Mouse (Mus musculus) thymus, postnatal 10 days (tissue): ENCODE data around the gene Rtn4.

Source experiments
- DNase-seq, 2 experiments: peaks; one replicate each; pipeline ENCODE4 v3.0.0; 2021; ENCODE audit warnings: low spot score in 2 of 2

Gene Rtn4

DNA sequence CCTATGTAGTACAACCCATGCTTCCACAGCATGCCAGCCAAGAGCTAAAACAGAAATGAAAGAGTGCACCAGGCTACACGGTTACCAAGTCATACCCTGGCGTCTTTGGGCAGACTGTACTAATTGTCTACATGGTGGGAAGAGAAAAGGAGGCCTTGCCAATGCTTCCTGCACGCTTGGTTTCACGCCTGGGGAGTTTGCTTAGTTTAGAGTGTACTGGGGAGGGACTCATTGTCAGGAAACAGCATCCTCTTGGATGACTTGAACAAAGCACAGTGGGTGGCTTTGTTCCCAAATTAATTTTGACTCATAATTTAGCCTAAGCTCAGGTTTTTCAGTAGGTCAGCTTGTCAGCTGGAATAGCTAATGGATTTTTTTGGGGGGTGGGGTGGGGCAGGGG is 72.3 kb downstream of the Rtn4 start:
- no peak for DNase-seq

DNA sequence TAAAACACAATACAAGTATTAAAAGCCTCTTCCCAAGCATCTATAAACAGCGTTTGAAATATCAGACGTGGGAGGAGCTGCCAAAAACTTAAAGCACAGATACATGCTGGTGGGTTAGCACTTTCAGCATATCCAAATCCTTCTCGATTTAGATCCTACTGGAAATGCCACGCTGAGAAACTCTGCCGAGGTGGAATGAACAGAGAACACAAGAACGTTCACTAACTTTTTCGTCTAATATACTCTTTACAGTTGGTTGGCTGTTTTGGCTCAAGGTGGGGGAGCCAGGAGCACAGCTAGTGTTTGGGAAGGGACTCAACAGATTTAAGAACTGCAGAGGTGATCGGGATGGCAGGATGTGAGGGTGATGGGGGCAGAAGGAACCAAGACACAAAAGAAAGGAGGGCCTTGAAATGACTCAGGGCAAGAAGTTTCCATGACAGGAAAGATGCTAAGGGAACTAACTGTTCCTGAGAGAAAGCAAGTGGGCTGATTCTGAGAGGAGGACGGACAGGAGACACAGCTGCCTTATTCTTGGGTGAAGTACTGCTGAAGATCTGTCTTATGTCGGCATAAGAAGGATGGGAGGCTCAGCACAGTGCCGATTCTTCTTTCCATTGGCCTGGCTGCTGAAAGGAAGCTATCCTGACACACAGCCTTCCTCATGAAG is 73.7 kb downstream of the Rtn4 start:
- no peak for DNase-seq

DNA sequence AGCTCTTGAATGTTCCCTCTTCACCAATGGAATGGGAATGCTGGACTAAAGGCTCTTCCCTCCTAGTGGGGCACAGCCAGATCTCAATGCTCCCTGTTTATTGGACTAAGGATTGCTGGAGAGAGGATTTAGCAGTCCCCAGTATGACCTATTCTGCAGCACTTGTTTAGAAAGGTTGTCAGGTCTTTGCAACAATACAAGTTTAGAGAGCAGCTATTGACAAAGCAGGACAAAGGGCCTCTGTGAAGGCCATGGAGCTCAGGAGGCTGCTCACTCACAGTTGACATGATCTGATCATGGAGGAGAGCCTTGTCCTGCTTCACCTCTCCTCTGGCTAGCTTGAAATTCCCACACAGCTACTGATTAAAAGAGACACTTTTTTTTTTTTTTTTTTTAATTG is 75.8 kb downstream of the Rtn4 start:
- no peak for DNase-seq

DNA sequence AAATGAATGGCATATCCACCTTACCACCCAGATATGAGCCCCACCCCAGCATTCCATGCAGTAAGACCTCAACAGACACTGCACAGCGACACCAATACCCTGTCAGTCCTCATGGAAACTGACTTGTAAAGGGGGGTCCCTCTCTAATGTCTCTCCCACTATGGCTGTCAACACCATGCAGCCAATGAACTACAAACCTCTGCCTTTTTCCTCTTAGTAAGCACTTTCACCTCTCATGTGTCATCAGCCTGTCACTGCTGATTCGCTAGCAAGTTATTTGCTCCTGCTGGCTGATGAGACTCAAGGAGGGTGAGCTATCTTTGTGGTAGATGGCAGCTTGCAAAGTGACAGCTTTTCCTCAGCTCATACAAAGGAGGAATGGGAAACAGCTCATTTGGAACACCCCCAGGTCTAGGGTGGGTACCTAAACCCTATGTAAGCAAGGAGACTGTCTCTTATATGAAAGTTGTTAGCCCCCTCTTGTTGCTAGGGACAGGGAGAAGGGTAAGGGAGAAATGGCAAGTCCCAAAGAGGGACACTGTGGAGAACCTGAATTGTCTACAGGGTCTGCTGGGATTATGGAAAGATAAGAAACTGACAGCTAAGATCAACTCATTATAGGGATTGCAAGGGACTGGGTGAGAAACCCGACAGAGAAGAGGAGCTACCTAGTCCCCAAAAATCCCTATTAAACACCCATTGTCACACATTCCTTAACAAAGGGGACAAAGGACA is 78.1 kb downstream of the Rtn4 start:
- no peak for DNase-seq

DNA sequence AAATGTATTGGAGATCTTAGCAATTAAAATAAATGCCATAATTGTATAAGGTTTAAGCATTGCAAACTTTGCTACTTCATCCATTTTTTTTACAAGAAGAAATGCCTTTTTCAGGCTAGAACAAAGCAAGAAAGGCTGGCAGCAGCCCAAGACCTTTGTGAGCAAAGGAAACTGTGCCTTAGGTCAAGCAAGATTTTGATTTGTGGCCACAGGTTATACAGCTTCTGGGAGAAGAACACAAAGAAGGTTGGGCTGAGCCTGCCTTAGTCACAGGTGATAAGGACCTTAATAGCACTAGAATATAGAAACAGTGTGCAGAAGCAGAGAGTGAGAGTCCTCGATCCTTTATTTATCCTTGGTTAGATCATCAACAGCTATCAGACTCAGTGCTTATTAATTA is 79.5 kb downstream of the Rtn4 start:
- no peak for DNase-seq

DNA sequence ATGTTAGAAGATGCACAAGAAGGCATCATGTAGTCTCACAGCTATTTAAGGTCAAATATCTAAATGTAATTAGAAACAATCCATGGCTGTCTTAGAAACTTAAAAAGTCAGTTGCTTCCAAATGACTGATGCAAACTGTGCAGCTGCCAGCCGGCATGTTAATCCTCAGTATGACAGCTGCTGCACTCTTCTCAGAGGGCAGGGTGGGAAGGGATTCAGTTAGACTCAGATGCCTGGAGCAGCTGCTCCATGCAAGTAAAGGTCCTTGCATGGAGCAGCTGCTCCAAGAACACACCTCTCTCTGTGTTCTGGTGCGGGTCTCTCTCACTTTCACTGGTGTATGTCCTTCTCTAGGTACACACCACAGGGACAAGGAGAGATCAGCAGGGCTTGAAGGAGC is 81.5 kb downstream of the Rtn4 start:
- DNase-seq: no peak

DNA sequence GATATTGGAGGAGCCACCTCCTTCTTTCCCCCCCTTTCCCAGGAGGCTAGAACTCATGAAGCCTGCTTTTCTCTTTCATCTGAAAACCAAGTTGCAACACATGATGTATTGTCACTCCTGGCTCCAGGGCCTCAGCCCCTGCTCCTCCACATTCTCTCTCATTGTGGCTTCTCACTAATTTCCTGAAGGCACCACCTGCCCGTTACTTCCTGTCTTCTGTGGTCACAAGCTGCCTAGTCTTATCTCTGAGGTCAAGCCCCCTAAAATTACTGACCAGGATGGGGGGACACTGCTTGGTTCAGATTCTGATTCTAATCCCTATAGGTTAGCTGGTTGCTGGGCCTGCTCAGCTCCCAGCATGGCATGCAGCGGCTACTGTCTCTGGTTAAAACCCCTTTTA is 82.0 kb downstream of the Rtn4 start:
- DNase-seq: no peak

DNA sequence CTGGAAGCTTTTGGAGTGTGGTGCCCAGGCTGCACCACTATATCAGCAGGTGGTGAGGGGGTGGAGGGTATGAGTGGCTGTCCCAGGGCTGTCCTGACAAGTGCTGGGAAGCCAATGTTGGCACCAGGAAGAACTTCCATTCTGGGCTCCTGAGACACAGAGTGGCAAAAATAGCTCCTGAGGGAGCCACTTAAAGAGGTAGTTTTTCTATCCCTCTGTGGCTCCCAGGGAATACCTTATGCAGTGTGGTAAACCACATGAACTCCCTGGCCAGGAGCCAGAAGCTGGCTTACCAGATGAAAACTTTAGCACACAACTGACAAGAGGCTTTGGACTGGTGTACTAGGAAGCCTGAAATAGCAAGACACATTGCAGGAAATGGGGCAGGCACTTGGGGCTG is 85.2 kb downstream of the Rtn4 start:
- DNase-seq: no peak

DNA sequence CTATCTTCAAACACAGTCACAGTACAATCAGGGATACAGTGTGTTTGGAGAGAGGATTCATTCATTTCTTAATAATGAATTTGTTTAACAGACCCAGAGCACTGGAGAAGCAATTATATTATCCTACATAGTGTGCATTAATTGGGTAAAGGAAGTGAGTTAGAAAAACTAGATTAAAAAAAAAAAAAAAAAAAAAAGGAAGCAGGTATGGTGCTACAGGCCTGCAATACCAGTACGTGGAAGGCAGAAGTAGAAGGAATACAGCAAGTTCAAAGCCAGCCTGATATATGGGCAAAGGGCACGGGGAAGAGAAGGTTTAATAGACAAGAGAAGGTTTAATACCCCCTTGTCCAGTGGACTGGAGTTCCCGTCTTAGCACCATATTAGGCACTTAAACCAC is 86.2 kb downstream of the Rtn4 start:
- no peak for DNase-seq

DNA sequence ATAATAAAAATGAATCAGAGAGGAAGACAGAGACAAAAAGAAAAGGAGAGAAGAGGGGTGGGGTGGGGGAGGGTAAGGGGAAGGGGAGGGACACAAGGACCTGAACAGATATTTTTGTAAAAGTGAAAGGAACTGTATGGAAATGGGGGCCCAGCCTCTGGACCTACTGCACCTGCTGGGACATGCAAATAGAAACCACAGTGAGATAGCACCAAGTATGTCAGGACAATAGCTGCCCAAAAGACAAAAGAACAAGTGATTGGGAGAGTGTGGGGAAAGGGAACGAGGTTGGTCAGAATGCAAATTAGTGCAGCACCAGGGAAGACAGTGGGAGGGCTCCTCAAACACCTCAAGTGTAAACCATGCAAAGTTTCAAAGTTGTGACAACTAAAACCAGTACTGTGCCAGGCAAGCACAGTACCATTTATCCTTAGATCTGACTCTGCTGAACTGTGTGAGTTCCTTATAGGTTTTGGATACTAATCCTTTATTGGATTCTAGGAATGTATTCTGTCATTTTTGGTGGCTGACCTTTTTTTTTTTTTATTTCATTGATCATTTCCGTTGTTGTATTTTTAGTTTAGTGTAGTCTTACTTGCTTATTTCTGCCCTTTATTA is 86.8 kb downstream of the Rtn4 start:
- DNase-seq: no peak

DNA sequence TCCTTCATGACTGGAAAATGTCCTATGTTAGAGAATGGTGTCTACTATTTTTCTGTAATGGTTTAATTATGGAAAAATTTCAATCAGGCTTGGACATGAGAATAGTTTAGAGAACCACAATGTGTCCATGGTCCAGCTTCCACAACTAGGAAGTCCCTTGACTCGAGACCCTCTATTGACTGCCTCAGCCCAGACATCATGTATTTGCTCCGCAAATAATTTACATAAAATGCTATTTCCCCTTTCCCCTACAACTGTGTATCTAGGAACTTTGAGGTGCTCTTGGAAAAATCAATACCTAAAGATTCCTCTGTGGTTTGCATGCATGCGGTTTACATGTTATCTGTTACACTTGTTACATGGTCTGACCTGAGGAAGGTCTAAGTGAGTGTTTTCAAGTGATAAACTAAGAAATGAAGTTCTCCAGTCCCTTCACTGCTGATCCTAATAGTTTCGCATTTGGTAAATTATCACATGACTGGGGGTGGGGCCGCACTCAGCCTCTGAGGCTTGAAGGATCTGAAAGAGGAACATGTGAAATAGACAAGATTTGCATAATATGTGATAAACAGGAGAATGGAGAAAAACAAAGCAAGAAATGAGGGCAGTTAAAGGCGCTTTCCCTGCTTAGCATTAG is 94.0 kb downstream of the Rtn4 start:
- DNase-seq: no peak

DNA sequence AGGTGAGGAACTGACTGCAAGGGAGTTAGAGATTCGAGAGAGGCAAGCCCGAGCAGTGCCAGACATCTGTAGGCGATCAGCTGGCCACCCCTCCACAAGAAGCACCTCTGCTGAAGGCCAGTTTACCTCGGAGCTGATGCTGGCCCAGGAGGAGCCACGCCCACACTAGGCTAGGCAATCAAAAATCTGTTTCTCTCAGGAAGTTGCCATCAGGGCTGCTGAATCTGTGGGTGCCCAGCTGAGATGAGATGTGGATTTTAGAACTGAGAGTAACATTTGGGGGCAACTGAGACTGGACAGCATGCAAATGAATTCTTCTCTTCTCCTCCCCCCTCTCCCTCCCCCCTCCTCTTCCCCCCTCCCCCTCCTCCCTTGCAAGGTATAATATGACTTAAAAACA is 94.7 kb downstream of the Rtn4 start:
- DNase-seq: no peak

DNA sequence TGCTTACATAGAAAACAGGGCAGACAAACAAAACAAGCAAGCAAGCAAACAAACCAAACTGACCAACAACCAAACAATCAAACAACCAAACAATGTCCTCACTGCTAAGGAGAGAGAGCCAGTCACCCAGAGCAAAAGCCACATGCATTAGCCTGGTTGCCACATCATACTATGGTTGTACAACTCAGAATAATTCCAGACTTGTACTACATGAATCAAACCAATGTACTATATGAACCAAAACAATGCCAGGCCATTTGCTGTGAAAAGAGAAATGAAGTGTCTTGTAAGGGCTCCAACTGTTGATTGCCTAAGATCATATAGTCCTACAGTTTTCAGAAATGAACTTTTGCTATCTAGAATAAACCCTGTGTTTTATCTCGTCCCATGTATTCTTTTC is 95.8 kb downstream of the Rtn4 start:
- no peak for DNase-seq

DNA sequence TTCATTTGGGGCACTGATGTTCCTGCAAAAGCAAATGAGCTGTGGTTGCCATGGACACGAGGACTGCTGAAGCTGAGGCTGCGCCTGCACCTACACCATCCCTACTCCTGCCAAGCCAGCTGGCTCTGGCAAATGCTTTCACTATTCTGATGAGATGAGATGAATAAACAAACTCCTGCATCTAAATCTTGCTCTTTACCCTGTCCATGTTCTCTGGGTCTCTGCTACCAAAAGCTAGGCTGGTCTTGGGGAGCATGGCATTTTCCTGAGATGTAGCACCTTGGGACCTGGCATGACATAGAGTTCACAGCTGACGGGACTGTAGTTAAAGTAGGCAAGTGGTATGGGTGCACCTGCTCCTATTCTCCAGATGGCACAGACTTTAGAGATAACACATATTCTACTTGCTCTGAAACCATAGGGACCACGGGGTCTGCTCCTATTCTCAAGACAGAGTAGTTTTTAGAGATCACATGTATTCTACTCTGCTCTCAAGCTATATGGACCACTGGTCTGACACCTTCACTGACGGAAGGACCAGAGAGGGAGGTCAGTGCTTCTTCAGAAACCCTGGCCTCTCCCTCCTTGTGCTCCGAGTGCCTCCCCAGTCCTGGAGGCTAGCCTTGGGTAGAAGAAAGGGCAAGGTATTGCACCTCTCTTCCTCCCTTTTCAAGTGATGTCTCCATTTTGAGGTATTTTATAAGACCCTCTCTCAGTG is 96.3 kb downstream of the Rtn4 start:
- DNase-seq: no peak

DNA sequence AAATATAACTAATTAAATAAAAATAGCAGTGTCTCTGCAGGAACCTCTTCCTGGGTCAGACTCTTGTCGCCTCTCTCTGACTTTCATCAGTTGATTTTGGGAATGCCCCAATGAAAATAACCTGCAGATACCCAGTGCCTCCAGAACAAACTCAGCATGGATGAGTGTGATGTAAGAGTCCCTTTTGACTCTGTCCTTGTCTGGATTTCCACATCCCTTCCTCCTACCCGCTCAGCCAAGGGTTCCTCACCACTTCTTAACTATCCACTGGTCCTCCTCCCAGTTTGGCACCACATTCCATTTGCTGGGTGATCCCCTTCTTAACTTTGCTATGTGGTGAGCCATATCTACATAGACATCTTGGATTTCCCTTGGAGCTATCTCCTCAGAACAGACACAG is 98.0 kb downstream of the Rtn4 start:
- DNase-seq: no peak
